Mouse (Mus musculus): ENCODE results near the gene Hells. TPM values are rescaled to one million over a fixed set of nuclear protein-coding genes. Genes with fewer than 3 reads are reported as not detected.
A peak's percentile ranks its signal among the peaks of the same experiment; 100 is the strongest.

Hells gene
- total and polyA plus RNA-seq, 3 experiments = 17.4 to 285 (median 137) TPM

GRCm38 (mm10) chr19:38970741-38971140, 40.0 kb downstream of the Hells start:
- H3K4me1 ChIP-seq (ENCODE audit: insufficient read depth, low read depth, low read length) = no peaks in the 10 kb centered on the region; the same call in 1 of the 2 replicates
- no peaks in the 10 kb centered on the region for H3K27me3 ChIP-seq (ENCODE audit: insufficient read depth, low read length)
- H3K9me3 ChIP-seq (replicated peaks) = no peaks in the 10 kb centered on the region
- no peak for TF ChIP-seq GATA2 (IDR thresholded peaks at IDR 0.05; ENCODE audit: borderline replicate concordance, low read depth, low read length)
- no peak overlapping the region for H3K4me3 ChIP-seq (ENCODE audit: low read depth, low read length)
- ATAC-seq (ENCODE audit: extremely low read depth, insufficient number of reproducible peaks, low FRiP score, poor library complexity, severe bottlenecking) (no peak), DNase-seq (ENCODE audit: low spot score) (no peak)
- peaks cover 61% of the 10 kb centered on the region for H3K36me3 ChIP-seq (replicated peaks)

- Histone ChIP-seq H3K9me3 (replicated peaks) (no peaks in the 10 kb centered on the region), H3K36me3 (replicated peaks) (peaks cover 46% of the 10 kb centered on the region), H3K27me3 (ENCODE audit: insufficient read depth, low read length) (0 out of 2 replicates have a peak, but pooled peaks cover 3% of the 10 kb centered on the region), H3K4me3 (ENCODE audit: low read depth, low read length) (no peak overlapping the region), H3K4me1 (ENCODE audit: insufficient read depth, low read depth, low read length) (no peaks in the 10 kb centered on the region; the same call in 1 of the 2 replicates)
- DNase-seq (ENCODE audit: low spot score) (no peak), ATAC-seq (ENCODE audit: extremely low read depth, insufficient number of reproducible peaks, low FRiP score, poor library complexity, severe bottlenecking) (no peak)
- no peak for TF ChIP-seq POLR2AphosphoS5 (IDR thresholded peaks at IDR 0.05; ENCODE audit: insufficient replicate concordance, low read depth, low read length)
- TF ChIP-seq GATA2 (IDR thresholded peaks at IDR 0.05; ENCODE audit: borderline replicate concordance, low read depth, low read length) = no peak
- no peak for TF ChIP-seq GATA1 (IDR thresholded peaks at IDR 0.05; ENCODE audit: borderline replicate concordance, low read length)
- TF ChIP-seq TAL1 (conservative IDR thresholded peaks at IDR 0.05; ENCODE audit: low read depth, low read length) = no peak
- no peak for TF ChIP-seq CTCF (IDR thresholded peaks at IDR 0.05; ENCODE audit: low read depth, low read length)
Observed at GRCm38 (mm10) chr19:38972581-38972980, 41.9 kb downstream of the Hells start.

- ATAC-seq (ENCODE audit: extremely low read depth, insufficient number of reproducible peaks, low FRiP score, poor library complexity, severe bottlenecking) (no peak), DNase-seq (ENCODE audit: low spot score) (no peak)
- Histone ChIP-seq H3K9me3 (replicated peaks) (no peaks in the 10 kb centered on the region), H3K27me3 (ENCODE audit: insufficient read depth, low read length) (0 out of 2 replicates have a peak, but pooled peaks cover 3% of the 10 kb centered on the region), H3K36me3 (replicated peaks) (peaks cover 39% of the 10 kb centered on the region), H3K4me3 (ENCODE audit: low read depth, low read length) (no peak overlapping the region), H3K4me1 (ENCODE audit: insufficient read depth, low read depth, low read length) (no peaks in the 10 kb centered on the region; the same call in 1 of the 2 replicates)
- TF ChIP-seq CTCF (IDR thresholded peaks at IDR 0.05; ENCODE audit: low read depth, low read length) (no peak), TAL1 (conservative IDR thresholded peaks at IDR 0.05; ENCODE audit: low read depth, low read length) (no peak), GATA2 (IDR thresholded peaks at IDR 0.05; ENCODE audit: borderline replicate concordance, low read depth, low read length) (no peak), POLR2AphosphoS5 (IDR thresholded peaks at IDR 0.05; ENCODE audit: insufficient replicate concordance, low read depth, low read length) (0 out of 2 replicates have a peak, but pooled peaks have one; percentile 38), GATA1 (IDR thresholded peaks at IDR 0.05; ENCODE audit: borderline replicate concordance, low read length) (no peak)
Observed at GRCm38 (mm10) chr19:38973666-38974065, 43.0 kb downstream of the Hells start.

GRCm38 (mm10) chr19:38976269-38976668, 45.6 kb downstream of the Hells start:
- DNase-seq (ENCODE audit: low spot score) (no peak), ATAC-seq (ENCODE audit: extremely low read depth, insufficient number of reproducible peaks, low FRiP score, poor library complexity, severe bottlenecking) (no peak)
- Histone ChIP-seq H3K4me1 (ENCODE audit: insufficient read depth, low read depth, low read length) (no peaks in the 10 kb centered on the region; the same call in 1 of the 2 replicates), H3K27me3 (ENCODE audit: insufficient read depth, low read length) (peaks cover 10% of the 10 kb centered on the region), H3K36me3 (replicated peaks) (peaks cover 16% of the 10 kb centered on the region), H3K4me3 (ENCODE audit: low read depth, low read length) (no peak overlapping the region), H3K9me3 (replicated peaks) (no peaks in the 10 kb centered on the region)
- no peak for TF ChIP-seq CTCF (IDR thresholded peaks at IDR 0.05; ENCODE audit: low read depth, low read length)
- TF ChIP-seq POLR2AphosphoS5 (IDR thresholded peaks at IDR 0.05; ENCODE audit: insufficient replicate concordance, low read depth, low read length) = no peak
- TF ChIP-seq GATA1 (IDR thresholded peaks at IDR 0.05; ENCODE audit: borderline replicate concordance, low read length) = no peak
- no peak for TF ChIP-seq GATA2 (IDR thresholded peaks at IDR 0.05; ENCODE audit: borderline replicate concordance, low read depth, low read length)
- no peak for TF ChIP-seq TAL1 (conservative IDR thresholded peaks at IDR 0.05; ENCODE audit: low read depth, low read length)

- TF ChIP-seq POLR2AphosphoS5 (IDR thresholded peaks at IDR 0.05; ENCODE audit: insufficient replicate concordance, low read depth, low read length) = no peak
- TF ChIP-seq CTCF (IDR thresholded peaks at IDR 0.05; ENCODE audit: low read depth, low read length) = peak; percentile 78
- TF ChIP-seq GATA1 (IDR thresholded peaks at IDR 0.05; ENCODE audit: borderline replicate concordance, low read length) = no peak
- DNase-seq (ENCODE audit: low spot score) (peak; percentile 14), ATAC-seq (ENCODE audit: extremely low read depth, insufficient number of reproducible peaks, low FRiP score, poor library complexity, severe bottlenecking) (no peak)
- no peaks in the 10 kb centered on the region for H3K9me3 ChIP-seq (replicated peaks)
- H3K27me3 ChIP-seq (ENCODE audit: insufficient read depth, low read length) = peaks cover 7% of the 10 kb centered on the region
- no peak overlapping the region for H3K4me3 ChIP-seq (ENCODE audit: low read depth, low read length)
- no peaks in the 10 kb centered on the region for H3K36me3 ChIP-seq (replicated peaks)
- no peaks in the 10 kb centered on the region for H3K4me1 ChIP-seq (ENCODE audit: insufficient read depth, low read depth, low read length)
Observed at GRCm38 (mm10) chr19:38981966-38982365, 51.3 kb downstream of the Hells start.

GRCm38 (mm10) chr19:38998248-38998647, 67.5 kb downstream of the Hells start:
- ATAC-seq (ENCODE audit: extremely low read depth, insufficient number of reproducible peaks, low FRiP score, poor library complexity, severe bottlenecking) (no peak), DNase-seq (ENCODE audit: low spot score) (no peak)
- TF ChIP-seq CTCF (IDR thresholded peaks at IDR 0.05; ENCODE audit: low read depth, low read length) (no peak), GATA2 (IDR thresholded peaks at IDR 0.05; ENCODE audit: borderline replicate concordance, low read depth, low read length) (no peak), POLR2AphosphoS5 (IDR thresholded peaks at IDR 0.05; ENCODE audit: insufficient replicate concordance, low read depth, low read length) (no peak), TAL1 (conservative IDR thresholded peaks at IDR 0.05; ENCODE audit: low read depth, low read length) (no peak), GATA1 (IDR thresholded peaks at IDR 0.05; ENCODE audit: borderline replicate concordance, low read length) (no peak)
- no peaks in the 10 kb centered on the region for H3K36me3 ChIP-seq (replicated peaks)
- no peaks in the 10 kb centered on the region for H3K4me1 ChIP-seq (ENCODE audit: insufficient read depth, low read depth, low read length)
- H3K4me3 ChIP-seq (ENCODE audit: low read depth, low read length) = no peak overlapping the region
- no peaks in the 10 kb centered on the region for H3K27me3 ChIP-seq (ENCODE audit: insufficient read depth, low read length)
- H3K9me3 ChIP-seq (replicated peaks) = no peaks in the 10 kb centered on the region

- DNase-seq (ENCODE audit: low spot score) = no peak
- Histone ChIP-seq H3K4me1 (ENCODE audit: insufficient read depth, low read depth, low read length) (no peaks in the 10 kb centered on the region), H3K36me3 (replicated peaks) (no peaks in the 10 kb centered on the region), H3K27me3 (ENCODE audit: insufficient read depth, low read length) (no peaks in the 10 kb centered on the region), H3K9me3 (replicated peaks) (no peaks in the 10 kb centered on the region), H3K4me3 (ENCODE audit: low read depth, low read length) (no peak overlapping the region)
- TF ChIP-seq GATA1 (IDR thresholded peaks at IDR 0.05; ENCODE audit: borderline replicate concordance, low read length) (no peak), TAL1 (conservative IDR thresholded peaks at IDR 0.05; ENCODE audit: low read depth, low read length) (no peak), POLR2AphosphoS5 (IDR thresholded peaks at IDR 0.05; ENCODE audit: insufficient replicate concordance, low read depth, low read length) (no peak), CTCF (IDR thresholded peaks at IDR 0.05; ENCODE audit: low read depth, low read length) (no peak), GATA2 (IDR thresholded peaks at IDR 0.05; ENCODE audit: borderline replicate concordance, low read depth, low read length) (no peak)
- no peak for ATAC-seq (ENCODE audit: extremely low read depth, insufficient number of reproducible peaks, low FRiP score, poor library complexity, severe bottlenecking)
Observed at GRCm38 (mm10) chr19:38998676-38999075, 68.0 kb downstream of the Hells start.

All from G1E (cell line).